In genomic region chr13:19415894-19416531, GRCm38 (mm10) we compare ENCODE assay signal across 29 mouse cellular contexts. TPM values are rescaled to one million over a fixed set of nuclear protein-coding genes. Genes with fewer than 3 reads are reported as not detected.
DNase-seq lines count a peak whose midpoint lies in the region; ATAC-seq and TF ChIP-seq lines count a peak whose summit lies in the region.
"Had no signal": no experiment of that assay in that cellular context is flagged by ENCODE, and none has a peak within 500 bp of the region (broad histone marks: within the 10 kb centered on the region; RNA-seq: fewer than 3 reads in every experiment).

No protein-coding gene starts in this region.

- peak; percentile 93 for ATAC-seq in granulocyte monocyte progenitor cell, adult 5-6 weeks (replicated peaks; ENCODE audit: poor library complexity, severe bottlenecking)
- peak; percentile 61 for ATAC-seq in neutrophil, adult 5-6 weeks (ENCODE audit: extremely low read depth, insufficient number of reproducible peaks, low FRiP score, poor library complexity, severe bottlenecking)
- no peak for ATAC-seq in stomach, postnatal 0 days (ENCODE audit: low FRiP score, low TSS enrichment)
- ATAC-seq: CD4-positive, CD25-positive, alpha-beta regulatory T cell, adult 4 months; forebrain, embryonic 15.5 days; hindbrain, embryonic 16.5 days; liver, embryonic 12.5 days; lung, postnatal 0 days had no signal

- TF ChIP-seq CTCF in stomach, postnatal 0 days (IDR thresholded peaks at IDR 0.05; ENCODE audit: low read depth), result no peak

- no peaks in the 10 kb centered on the region for H3K4me1 ChIP-seq in stomach, postnatal 0 days (replicated peaks; ENCODE audit: control insufficient read depth, insufficient read depth)
- H3K4me1 ChIP-seq: embryonic facial prominence, embryonic 13.5 days; forebrain, embryonic 10.5 days; forebrain, embryonic 15.5 days; kidney, embryonic 15.5 days; limb, embryonic 13.5 days; liver, embryonic 12.5 days; midbrain, embryonic 12.5 days; neural tube, embryonic 13.5 days had no signal

- H3K4me3 ChIP-seq in stomach, postnatal 0 days (ENCODE audit: low read depth, low read length), result no peak overlapping the region
- H3K4me3 ChIP-seq: embryonic facial prominence, embryonic 13.5 days; forebrain, embryonic 10.5 days; forebrain, embryonic 15.5 days; kidney, embryonic 15.5 days; layer of hippocampus, adult 2 months; limb, embryonic 13.5 days; liver, embryonic 12.5 days; megakaryocyte, embryonic 14.5 days; midbrain, embryonic 12.5 days; neural tube, embryonic 13.5 days had no signal

- H3K4me2 ChIP-seq in stomach, postnatal 0 days (replicated peaks; ENCODE audit: low read depth), result no peak overlapping the region
- H3K4me2 ChIP-seq: embryonic facial prominence, embryonic 13.5 days; forebrain, embryonic 15.5 days; kidney, embryonic 15.5 days; limb, embryonic 13.5 days; liver, embryonic 12.5 days; midbrain, embryonic 12.5 days; neural tube, embryonic 13.5 days had no signal

- H3K27ac ChIP-seq in stomach, postnatal 0 days (replicated peaks), result no peak overlapping the region
- H3K27ac ChIP-seq: embryonic facial prominence, embryonic 13.5 days; forebrain, embryonic 10.5 days; forebrain, embryonic 15.5 days; kidney, embryonic 15.5 days; layer of hippocampus, adult 2 months; limb, embryonic 13.5 days; liver, embryonic 12.5 days; midbrain, embryonic 12.5 days; neural tube, embryonic 13.5 days had no signal

- DNase-seq in lung, postnatal 36 days, result peak; percentile 17
- DNase-seq in lung, postnatal 25 days (ENCODE audit: low spot score), result no peak
- no peak for DNase-seq in right cerebral cortex, postnatal 10 days (ENCODE audit: low spot score in 2 of 2)
- DNase-seq in stomach, postnatal 0 days (ENCODE audit: low spot score), result no peak
- no peak for DNase-seq in gastrocnemius, adult 18-20 months (ENCODE audit: low spot score)
- DNase-seq: adrenal gland, postnatal 25 days; cerebellum, adult 8-10 months; cerebellum, postnatal 36 days; gastrocnemius, postnatal 10 days; heart, postnatal 14 days; kidney, adult 18-20 months; kidney, postnatal 36 days; lung, adult 18-20 months; right cerebral cortex, postnatal 14 days had no signal

- H3K27me3 ChIP-seq in stomach, postnatal 0 days (ENCODE audit: control insufficient read depth, insufficient read depth, low read length), result no peaks in the 10 kb centered on the region
- H3K27me3 ChIP-seq: embryonic facial prominence, embryonic 13.5 days; forebrain, embryonic 15.5 days; kidney, embryonic 15.5 days; limb, embryonic 13.5 days; liver, embryonic 12.5 days; megakaryocyte, embryonic 14.5 days; midbrain, embryonic 12.5 days; neural tube, embryonic 13.5 days had no signal

- no peak for TF ChIP-seq EP300 in stomach, postnatal 0 days (optimal IDR thresholded peaks at IDR 0.05)

- H3K9me3 ChIP-seq in stomach, postnatal 0 days (ENCODE audit: control insufficient read depth, low read length), result no peaks in the 10 kb centered on the region
- H3K9me3 ChIP-seq: embryonic facial prominence, embryonic 13.5 days; forebrain, embryonic 10.5 days; forebrain, embryonic 15.5 days; kidney, embryonic 15.5 days; limb, embryonic 13.5 days; liver, embryonic 12.5 days; megakaryocyte, embryonic 14.5 days; midbrain, embryonic 12.5 days; neural tube, embryonic 13.5 days had no signal

- H3K9ac ChIP-seq in stomach, postnatal 0 days (ENCODE audit: low read length), result no peak overlapping the region
- H3K9ac ChIP-seq: embryonic facial prominence, embryonic 13.5 days; forebrain, embryonic 15.5 days; kidney, embryonic 15.5 days; limb, embryonic 13.5 days; liver, embryonic 12.5 days; midbrain, embryonic 12.5 days; neural tube, embryonic 13.5 days had no signal

- WGBS in stomach, postnatal 0 days, result 59% methylated on average over 8 of the region's 8 CpGs

- no peaks in the 10 kb centered on the region for H3K36me3 ChIP-seq in stomach, postnatal 0 days (ENCODE audit: control insufficient read depth, insufficient read depth, low read length)
- H3K36me3 ChIP-seq: embryonic facial prominence, embryonic 13.5 days; forebrain, embryonic 10.5 days; forebrain, embryonic 15.5 days; kidney, embryonic 15.5 days; limb, embryonic 13.5 days; liver, embryonic 12.5 days; midbrain, embryonic 12.5 days; neural tube, embryonic 13.5 days had no signal

RNA-seq across cellular contexts. Expression of gene Stard3nl, which starts 20.4 kb away (rescaled TPM):
- 15.9 and 16.0 TPM in 2 replicates for total RNA-seq in granulocyte monocyte progenitor cell, adult 5-6 weeks (2014; fragmentation: Nextera tagmentation)
- total RNA-seq in granulocyte monocyte progenitor cell, adult 5-6 weeks (2017), result 17.2 and 23.2 TPM in 2 replicates
- 20.4 and 25.0 TPM in 2 replicates for total RNA-seq in neutrophil, adult 5-6 weeks (2017)
- polyA plus RNA-seq in stomach, postnatal 0 days (2015; fragmentation: Nextera tagmentation; extraction: Ambion mirVana), result 58.7 and 63.0 TPM in 2 replicates
- 1 to 10 TPM; 5.8 to 6.6 TPM for total RNA-seq in gastrocnemius, adult 18-20 months (2021)
